Mouse (Mus musculus): Measurements from ENCODE around the gene Tanc1.

DNA sequence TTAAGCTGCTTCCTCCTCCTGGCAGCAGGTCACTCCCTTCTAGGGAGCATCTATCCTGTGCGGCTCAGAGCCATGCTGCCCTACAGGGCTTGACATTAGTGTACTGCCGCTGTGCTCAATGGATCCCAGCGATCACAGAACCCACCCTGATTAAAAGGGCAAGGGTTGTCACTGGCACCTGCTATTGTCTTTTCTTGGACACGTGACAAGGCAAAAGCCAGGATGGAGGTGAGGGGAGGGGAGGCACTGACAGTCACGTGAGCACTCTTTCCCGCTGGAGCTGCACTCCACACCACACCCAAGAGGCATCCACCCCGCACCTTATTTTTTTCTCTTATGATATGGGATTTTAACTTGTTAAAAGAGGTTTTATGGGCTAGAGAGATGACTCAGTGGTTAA lies 220.0 kb downstream of the Tanc1 start:
- TF ChIP-seq CTCF (IDR thresholded peaks at IDR 0.05; ENCODE audit: low read depth) (no peak), EP300 (IDR thresholded peaks at IDR 0.05; ENCODE audit: low read depth) (no peak)
